In genomic region chr8:108611141-108611674, GRCm38 (mm10) we compare ENCODE assay signal across 19 mouse cellular contexts.
"Had no signal": no experiment of that assay in that cellular context is flagged by ENCODE, and none has a peak within 500 bp of the region (broad histone marks: within the 10 kb centered on the region; RNA-seq: fewer than 3 reads in every experiment).

No protein-coding gene starts in this region.

- H3K9ac ChIP-seq: liver, embryonic 15.5 days; lung, embryonic 15.5 days; neural tube, embryonic 13.5 days; neural tube, embryonic 15.5 days had no signal

- H3K4me1 ChIP-seq: neural tube, embryonic 13.5 days; neural tube, embryonic 15.5 days had no signal

- H3K4me2 ChIP-seq: neural tube, embryonic 13.5 days; neural tube, embryonic 15.5 days had no signal

- DNase-seq: lung, adult 2 months; lung, postnatal 14 days; midbrain, embryonic 14.5 days; retina, postnatal 1 day; right cerebral cortex, adult 18-20 months; right cerebral cortex, postnatal 25 days; right cerebral cortex, postnatal 4 days; spleen, adult 18-20 months; thymus, adult 18-20 months; thymus, postnatal 36 days had no signal

- ATAC-seq: midbrain, embryonic 16.5 days had no signal

- H3K27ac ChIP-seq: liver, embryonic 13.5 days; liver, embryonic 15.5 days; neural tube, embryonic 13.5 days; neural tube, embryonic 15.5 days had no signal

- H3K9me3 ChIP-seq: liver, embryonic 13.5 days; liver, embryonic 15.5 days; lung, embryonic 15.5 days; megakaryocyte, embryonic 14.5 days; midbrain, embryonic 10.5 days; neural tube, embryonic 13.5 days; neural tube, embryonic 15.5 days had no signal

- H3K36me3 ChIP-seq: liver, embryonic 13.5 days; liver, embryonic 15.5 days; lung, embryonic 15.5 days; midbrain, embryonic 10.5 days; neural tube, embryonic 13.5 days; neural tube, embryonic 15.5 days had no signal

- H3K4me3 ChIP-seq: lung, embryonic 15.5 days; midbrain, embryonic 10.5 days; myocyte; neural tube, embryonic 13.5 days; neural tube, embryonic 15.5 days had no signal

- H3K27me3 ChIP-seq: lung, embryonic 15.5 days; megakaryocyte, embryonic 14.5 days; neural tube, embryonic 13.5 days; neural tube, embryonic 15.5 days had no signal
